Mouse (Mus musculus) myocyte (in vitro differentiated cells): ENCODE data around the gene Spin1.
A peak's percentile ranks its signal among the peaks of the same experiment; 100 is the strongest.

Source experiments
- MAX ChIP-seq: IDR thresholded peaks from one replicate; pipeline ENCODE4 v1.6.1; 2011; ENCODE audit warnings: low read depth, mild to moderate bottlenecking, control low read depth
- MYOD1 ChIP-seq, 3 experiments: IDR thresholded peaks; one replicate each; pipeline ENCODE4 v1.6.1; 2011; ENCODE audit warnings: control low read depth in 2 of 3, low read depth in 2 of 3, mild to moderate bottlenecking in 2 of 3, moderate library complexity in 1 of 3; ENCODE audit not compliant: insufficient read length in 2 of 3, control insufficient read depth in 1 of 3
- POLR2A ChIP-seq: IDR thresholded peaks from one replicate; pipeline ENCODE4 v1.6.1; 2011; ENCODE audit warnings: low read depth, mild to moderate bottlenecking, control low read depth, moderate library complexity; ENCODE audit not compliant: insufficient read length
- POLR2AphosphoS2 ChIP-seq: IDR thresholded peaks from one replicate; pipeline ENCODE4 v1.6.1; 2011; ENCODE audit warnings: low read depth, control low read depth; ENCODE audit not compliant: insufficient read length

- TF ChIP-seq POLR2AphosphoS2 (peak; percentile 45), POLR2A (peak; percentile 78), MAX (no peak), MYOD1 (IDR thresholded peaks at IDR 0.05; ENCODE audit: control insufficient read depth in 1 of 3, insufficient read length in 2 of 3, low read depth in 2 of 3) (no peak)
Observed at GRCm38 (mm10) chr13:51100233-51101015, at the start of gene Spin1.
